Mouse (Mus musculus): ENCODE results near the gene Olfr725. TPM values are rescaled to one million over a fixed set of nuclear protein-coding genes. Genes with fewer than 3 reads are reported as not detected.

The Olfr725 gene
- polyA plus RNA-seq, 1 experiment: not detected

DNA sequence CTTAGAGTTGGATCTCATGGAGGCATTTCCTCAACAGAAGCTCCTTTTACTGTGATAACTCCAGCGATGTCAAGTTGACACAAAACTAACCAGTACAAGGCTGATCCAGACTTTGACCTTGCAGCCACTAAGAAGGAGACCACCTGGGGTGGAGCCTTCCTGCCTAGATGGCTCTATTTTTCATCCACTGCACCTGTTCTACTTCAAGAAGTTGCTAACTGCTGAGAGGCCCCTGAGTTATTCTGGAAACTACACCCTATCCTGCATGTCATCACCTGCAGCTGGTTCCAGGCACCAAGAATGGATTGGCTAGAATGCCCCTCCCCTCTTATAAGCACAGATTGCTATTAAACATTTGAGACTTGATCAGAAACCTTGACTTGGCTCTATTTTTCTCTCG, 13.8 kb downstream of the Olfr725 start:
- Histone ChIP-seq H3K27me3 (ENCODE audit: control insufficient read depth, insufficient read depth, low read length) (no peaks in the 10 kb centered on the region), H3K4me3 (ENCODE audit: low read depth, low read length) (no peak overlapping the region), H3K4me1 (ENCODE audit: control insufficient read depth, insufficient read depth, insufficient read length, low read length) (no peaks in the 10 kb centered on the region), H3K27ac (ENCODE audit: insufficient read depth, low read depth, low read length) (no peak overlapping the region), H3K36me3 (ENCODE audit: control insufficient read depth, insufficient read depth, low read length) (no peaks in the 10 kb centered on the region)
- TF ChIP-seq POLR2A (IDR thresholded peaks at IDR 0.05; ENCODE audit: low read depth, low read length) (no peak), CTCF (IDR thresholded peaks at IDR 0.05; ENCODE audit: extremely low read depth, insufficient read length, insufficient replicate concordance, low read depth, low read length) (no peak)
- WGBS: 71% methylated on average over 2 of the region's 2 CpGs

Other genes with a start within 250 kb of the Olfr725 start
- gene Olfr722, start 138.4 kb downstream of the Olfr725 start, polyA plus RNA-seq (2012; rRNA removed): not detected in 2 replicates
- gene Olfr723, start 108.6 kb downstream of the Olfr725 start, polyA plus RNA-seq (2012; rRNA removed): not detected in 2 replicates
- gene Olfr724, start 77.1 kb downstream of the Olfr725 start, polyA plus RNA-seq (2012; rRNA removed): not detected in 2 replicates
- gene Olfr726, start 50.6 kb upstream of the Olfr725 start, polyA plus RNA-seq (2012; rRNA removed): not detected in 2 replicates
- gene Olfr727, start 82.8 kb upstream of the Olfr725 start, polyA plus RNA-seq (2012; rRNA removed): not detected in 2 replicates
- gene Olfr728, start 102.3 kb upstream of the Olfr725 start, polyA plus RNA-seq (2012; rRNA removed): not detected in 2 replicates
- not detected in 2 replicates for gene Olfr729, start 112.5 kb upstream of the Olfr725 start, polyA plus RNA-seq (2012; rRNA removed)
- gene Olfr730, start 147.8 kb upstream of the Olfr725 start, polyA plus RNA-seq (2012; rRNA removed): not detected in 2 replicates
- gene Olfr731, start 201.5 kb upstream of the Olfr725 start, polyA plus RNA-seq (2012; rRNA removed): not detected in 2 replicates
- not detected in 2 replicates for gene Olfr732, start 243.8 kb upstream of the Olfr725 start, polyA plus RNA-seq (2012; rRNA removed)

Data from small intestine, adult 2 months (tissue).